Mouse (Mus musculus): ENCODE measurements at regions not wholly inside any gene's neighbourhood (a gene's known extent, or its start where the extent isn't known, plus 50 kb on each side); places are given as distances from the start of the nearest gene placed in this dataset.

DNA sequence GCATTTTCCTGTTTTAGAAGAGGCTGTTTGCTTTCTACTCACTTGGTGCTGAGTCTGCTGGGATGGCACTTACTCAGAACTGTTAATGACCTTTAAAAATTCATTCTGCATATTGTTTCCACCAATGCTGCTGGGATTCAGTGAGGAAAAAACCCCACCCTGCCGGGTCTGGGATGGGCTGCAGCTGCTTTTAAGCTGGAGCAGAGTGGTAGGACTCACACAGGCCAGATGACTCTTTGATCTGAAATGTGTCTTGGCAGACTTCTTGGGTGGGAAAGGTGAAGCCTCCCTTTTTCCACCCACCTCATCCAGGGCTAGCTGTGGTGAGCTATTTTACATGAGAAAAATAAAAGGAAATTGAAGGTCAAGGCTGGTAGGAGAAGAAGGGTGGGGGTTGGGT is 56.4 kb upstream of the Ddhd1 start:
- no peak for DNase-seq

DNA sequence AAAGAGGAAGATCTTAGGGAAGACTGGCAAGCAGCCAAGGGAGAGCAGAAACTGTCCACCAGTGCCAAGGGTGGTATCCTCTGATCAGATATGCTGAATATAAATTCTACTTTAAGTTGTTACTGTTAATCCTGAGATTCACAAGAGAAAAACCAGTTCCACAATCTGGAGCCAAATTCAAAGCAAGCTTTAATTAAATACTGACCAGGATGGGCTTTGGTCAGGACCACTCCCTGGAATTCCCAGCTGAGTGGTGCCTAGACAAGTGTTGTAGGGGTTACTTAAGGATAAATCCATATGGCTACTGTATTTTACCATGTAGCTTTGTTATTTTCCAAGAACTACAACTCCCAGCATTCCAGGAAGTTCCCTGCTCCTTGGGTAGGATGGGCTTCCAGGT is 56.8 kb upstream of the Ddhd1 start:
- DNase-seq, result no peak

DNA sequence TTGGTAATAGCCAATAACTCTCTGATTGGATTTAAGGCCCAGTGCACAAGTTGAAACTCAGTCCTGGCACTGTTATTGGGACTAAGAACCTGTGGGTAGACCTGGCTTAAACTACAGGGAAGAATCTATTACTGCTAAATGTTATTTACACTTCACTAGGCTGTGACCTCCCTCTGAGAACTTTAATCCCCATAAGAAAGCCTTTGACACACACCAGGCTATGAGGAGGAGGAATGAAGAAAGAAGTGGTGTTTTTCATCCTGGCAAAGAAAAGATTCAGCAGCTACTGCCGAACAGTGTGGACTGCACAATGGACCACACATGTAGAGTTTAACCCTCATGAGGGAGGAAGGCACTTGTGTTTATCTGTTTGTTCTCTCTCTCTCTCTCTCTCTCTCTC is 58.2 kb upstream of the Ddhd1 start:
- DNase-seq, result no peak

- DNase-seq, result no peak
Observed at GRCm38 (mm10) chr14:45722887-45723286, 64.9 kb upstream of the Ddhd1 start.

DNA sequence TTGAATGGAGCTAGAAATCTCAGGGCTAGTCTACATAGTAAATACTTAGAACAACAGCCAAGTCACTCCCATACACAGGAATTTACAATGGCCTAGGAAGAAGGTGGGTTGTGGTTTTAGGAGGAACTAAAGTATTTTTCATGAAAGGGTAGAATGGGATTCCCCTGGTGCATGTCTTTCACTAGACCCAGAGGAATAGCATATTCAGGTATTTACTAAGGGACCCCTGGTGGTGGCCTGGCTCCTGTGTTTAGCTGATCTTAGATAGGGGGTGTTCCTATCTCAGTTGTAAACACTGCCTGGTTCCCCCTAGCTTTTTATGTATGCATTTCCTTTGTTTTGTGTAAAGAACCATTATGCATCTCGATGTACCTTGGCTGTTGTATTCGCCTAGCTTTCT is 66.4 kb upstream of the Ddhd1 start:
- no peak for DNase-seq

DNA sequence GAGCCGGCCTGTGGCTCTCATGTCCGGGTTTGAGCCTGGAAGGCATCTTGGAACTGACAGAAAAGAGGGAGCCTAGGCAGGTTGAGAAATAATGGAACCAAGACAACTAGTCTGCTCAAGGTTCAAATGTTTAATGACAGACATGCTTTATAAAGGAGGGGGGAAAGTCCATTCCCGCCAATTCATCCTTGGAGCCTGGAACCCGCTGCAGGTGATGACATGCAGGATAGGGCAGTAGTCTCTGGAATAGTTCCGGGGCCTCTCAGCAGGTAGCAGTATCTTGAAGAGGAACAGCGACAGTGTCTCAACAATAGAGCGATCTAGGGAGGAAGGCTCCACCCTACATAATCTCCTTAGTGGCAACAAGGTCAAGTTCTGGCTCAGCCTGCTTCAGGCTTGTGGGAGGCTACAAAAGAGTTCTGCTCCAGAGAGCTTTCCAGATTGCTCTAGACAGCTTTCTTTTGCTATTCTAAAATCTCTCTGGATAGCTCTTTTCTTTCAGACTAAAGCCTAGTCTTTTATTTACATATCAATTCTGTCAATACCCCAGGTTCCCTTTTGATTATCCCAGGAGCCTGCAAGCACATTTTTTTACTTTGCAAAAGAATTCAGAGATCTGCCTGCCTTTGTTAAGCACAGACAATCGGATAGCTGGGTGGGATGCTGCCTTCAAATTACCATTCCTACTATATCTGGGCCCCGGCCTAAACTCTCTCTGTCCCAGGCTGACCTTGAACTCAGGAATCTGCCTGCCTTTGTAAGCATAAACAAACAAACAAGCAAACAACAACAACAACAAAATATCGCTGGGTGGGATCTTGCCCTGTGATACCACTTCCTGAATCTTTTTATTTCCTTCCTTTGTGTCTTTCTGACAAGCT is 76.8 kb upstream of the Ddhd1 start:
- DNase-seq, result no peak

DNA sequence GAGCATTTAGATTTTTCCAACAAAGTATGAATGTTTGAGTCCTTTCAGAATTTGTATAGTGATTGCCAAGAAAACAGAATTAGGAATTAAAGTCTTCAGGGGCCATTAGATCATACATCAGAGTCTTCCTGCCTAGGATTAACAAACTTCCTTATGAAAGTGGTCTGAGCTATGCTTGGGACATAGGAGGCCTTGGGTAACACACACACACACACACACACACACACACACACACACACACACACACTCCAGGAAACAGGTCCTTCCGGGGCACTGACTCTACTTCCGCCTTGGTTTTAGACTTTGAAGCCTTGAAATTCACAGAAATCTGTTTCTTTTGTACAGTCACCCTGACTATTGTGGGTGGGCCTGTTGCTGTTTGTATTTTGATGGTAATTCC is 80.0 kb upstream of the Ddhd1 start:
- DNase-seq, result no peak

DNA sequence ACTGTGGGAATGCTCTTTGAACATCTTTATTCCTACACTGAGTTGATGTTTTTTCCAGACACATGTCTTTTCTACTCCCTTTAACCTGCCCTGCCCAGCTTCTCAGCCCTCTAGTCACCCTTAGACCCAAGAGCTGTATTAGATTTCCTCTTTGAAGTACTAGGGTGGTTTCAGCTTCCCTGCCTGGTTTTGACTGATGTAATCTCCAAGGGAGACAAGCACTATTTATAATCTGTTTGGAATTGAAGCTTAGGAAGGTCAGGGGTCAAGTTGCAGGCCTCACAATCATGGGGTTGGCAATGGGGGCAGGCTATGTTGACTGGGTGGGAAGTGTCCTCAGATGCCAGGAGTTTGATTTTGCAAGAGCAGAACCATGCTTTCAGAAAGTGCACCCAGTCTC is 81.7 kb upstream of the Ddhd1 start:
- no peak for DNase-seq

DNA sequence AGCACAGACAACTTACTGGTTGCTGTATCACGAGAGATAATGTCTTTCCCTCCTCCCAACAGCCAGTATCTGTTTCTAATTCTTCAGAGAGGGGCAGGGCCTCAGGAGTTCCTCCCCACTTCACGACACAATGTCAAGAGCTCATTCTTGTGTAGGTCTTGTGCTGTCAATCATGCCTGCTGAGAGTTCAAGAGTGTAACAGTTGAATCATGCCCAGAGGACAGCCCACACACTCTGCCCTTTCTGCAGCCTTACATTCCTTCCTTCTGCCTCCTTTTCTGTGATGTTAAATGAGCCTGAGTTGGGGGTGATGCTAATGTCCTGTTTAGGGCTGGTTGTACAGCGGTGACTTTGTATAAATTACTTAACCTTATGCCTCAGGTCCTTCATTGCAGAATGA is 82.7 kb upstream of the Ddhd1 start:
- no peak for DNase-seq

DNA sequence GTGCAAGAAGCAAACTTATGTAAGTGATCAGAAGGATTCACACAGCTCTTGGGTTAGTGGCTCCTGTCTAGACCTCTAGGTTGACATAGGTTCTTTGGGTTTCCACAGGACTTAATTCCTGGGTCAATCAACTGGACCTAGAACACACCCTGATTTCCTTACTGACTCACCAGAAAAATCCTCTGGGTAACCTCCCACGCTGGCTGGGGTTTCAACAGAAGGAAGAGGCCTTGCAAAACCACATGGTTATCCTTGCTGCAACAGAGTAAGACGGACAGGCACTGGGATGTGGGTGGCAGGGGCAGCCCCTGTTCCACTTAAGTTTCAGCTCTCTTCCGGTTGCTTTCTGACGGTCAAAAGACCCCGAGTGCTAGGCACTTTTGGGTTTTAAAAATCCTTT is 88.2 kb upstream of the Ddhd1 start:
- no peak for DNase-seq

GRCm38 (mm10) chr14:45757376-45757775 is 99.4 kb upstream of the Ddhd1 start:
- DNase-seq, result no peak

DNA sequence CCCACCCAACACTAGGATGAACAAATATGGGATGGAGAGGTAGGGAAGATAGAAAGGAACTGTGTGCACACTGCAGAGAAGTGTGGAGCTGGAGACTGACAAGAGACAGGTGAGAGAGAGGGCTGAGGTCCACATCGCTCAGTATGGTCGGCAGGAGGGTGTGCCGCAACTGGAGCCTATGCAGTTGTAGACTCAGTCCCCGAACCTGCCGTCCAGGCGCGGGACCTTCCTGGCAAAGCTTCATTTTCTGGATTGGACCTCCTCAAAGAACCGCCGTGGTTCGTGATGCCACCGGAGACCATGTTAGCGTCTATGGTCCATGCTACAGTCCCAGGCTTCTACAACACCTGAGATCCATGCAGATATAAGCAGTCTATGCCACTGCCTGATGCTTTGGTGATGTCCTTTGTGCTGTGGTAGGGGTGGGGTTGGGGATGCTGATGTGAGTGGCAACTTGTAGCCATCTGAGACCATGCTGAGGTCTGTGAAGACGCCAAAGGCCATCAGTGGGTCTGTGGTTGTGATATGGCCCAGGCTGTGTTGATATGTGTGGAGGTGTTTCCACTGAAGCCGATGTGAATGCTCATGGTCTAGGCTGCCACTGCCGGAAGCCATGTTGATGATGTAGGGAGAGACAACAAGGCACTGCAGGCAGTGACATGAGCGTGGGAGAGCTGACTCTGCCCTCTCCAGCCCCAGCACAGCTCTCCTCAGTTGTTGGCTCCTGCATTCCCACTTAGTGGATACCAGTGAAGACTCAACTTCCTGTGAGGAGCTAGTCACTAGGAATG is 103.1 kb upstream of the Ddhd1 start:
- no peak for DNase-seq

GRCm38 (mm10) chr14:45764231-45764630 is 106.3 kb upstream of the Ddhd1 start:
- no peak for DNase-seq

- no peak for DNase-seq
Observed at GRCm38 (mm10) chr14:45766582-45766981, 108.6 kb upstream of the Ddhd1 start.

GRCm38 (mm10) chr14:45772665-45773277 is 114.8 kb upstream of the Ddhd1 start:
- peak; percentile 65 for DNase-seq

GRCm38 (mm10) chr14:45773326-45773725 is 115.4 kb upstream of the Ddhd1 start:
- DNase-seq, result no peak

- no peak for DNase-seq
Observed at GRCm38 (mm10) chr14:45781850-45782249, 123.9 kb upstream of the Ddhd1 start.

DNA sequence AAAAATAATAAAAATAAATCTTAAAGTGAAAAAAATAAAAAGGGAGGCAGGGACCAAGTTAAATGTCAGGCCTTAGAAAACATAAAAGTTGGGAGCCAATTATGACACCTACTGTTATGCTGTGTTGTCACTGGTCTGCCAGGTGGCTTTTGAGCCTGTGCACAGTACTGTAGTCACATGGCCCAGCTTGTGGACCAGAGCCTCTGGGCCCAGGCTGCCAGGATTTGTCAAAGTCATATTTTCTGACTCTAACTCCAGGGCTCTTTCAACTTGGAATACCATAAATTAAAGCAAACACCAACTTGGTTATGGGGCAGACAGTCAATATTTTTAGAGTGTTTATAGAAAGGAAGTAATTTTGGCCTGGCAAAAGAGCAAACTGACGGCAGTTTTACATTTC is 137.0 kb upstream of the Ddhd1 start:
- no peak for DNase-seq

GRCm38 (mm10) chr14:45796665-45797319 is 138.8 kb upstream of the Ddhd1 start:
- DNase-seq, result no peak

DNA sequence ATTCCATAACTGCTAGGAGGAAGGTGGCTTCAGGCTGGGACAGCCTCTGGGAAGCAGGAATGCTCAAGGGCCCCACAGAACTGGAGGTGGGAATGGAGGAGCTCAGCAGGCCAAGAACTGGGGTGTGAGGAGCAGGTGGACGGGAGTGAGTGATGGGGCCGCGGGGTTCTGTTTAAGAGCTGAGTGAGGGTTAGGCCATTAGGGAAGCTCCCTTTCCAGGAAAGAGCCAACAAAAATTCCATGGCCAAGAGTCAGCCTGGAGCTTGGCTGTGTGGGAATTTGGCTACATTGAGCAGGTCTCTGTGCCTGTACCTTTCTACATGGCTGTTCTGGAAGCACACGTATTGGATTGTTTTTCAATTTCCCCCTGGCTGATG is 139.4 kb upstream of the Ddhd1 start:
- DNase-seq, result no peak

DNA sequence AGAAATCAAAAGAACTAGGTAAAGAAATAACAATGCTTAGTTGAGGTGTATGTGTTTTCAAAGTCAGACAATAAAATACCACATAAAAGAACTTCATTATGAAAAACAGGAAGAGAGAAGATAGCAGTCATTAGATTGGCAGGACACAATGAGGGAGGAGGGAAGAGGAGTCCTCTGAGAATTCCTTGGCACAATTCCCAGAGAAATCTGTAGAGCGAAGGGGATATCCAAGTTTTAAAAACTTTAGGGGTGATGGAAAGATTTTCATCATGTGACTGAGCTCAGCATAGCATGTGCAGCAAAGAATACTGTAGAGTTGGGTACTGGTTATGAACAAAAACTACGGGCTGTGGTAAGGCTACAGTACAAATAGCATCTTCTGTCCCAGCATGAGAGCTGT is 141.3 kb upstream of the Ddhd1 start:
- DNase-seq, result no peak

DNA sequence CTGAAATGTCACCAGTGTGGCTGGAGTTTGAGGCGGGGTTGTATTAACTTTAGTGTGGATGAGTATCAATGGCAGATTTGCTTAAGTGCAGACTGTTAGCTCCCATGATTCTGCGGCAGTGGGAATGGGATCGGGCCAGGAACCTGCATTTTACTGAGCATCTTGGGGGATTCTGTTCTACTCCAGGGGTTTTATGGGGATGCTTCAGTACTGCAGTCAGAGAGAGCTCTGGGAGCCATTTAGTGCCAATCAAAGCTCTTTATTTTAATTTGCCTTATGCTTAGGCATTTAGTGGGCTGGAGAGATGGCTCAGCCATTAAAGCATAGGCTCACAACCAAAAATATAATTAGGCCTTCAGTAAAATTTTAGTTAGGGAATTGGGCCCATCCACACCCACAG is 148.0 kb upstream of the Ddhd1 start:
- no peak for DNase-seq

GRCm38 (mm10) chr14:45806726-45807280 is 148.9 kb upstream of the Ddhd1 start:
- DNase-seq, result peak; percentile 14
